Mouse (Mus musculus) forebrain, embryonic 10.5 days (tissue): ENCODE results near the gene Eml6. TPM values are rescaled to one million over a fixed set of nuclear protein-coding genes. Genes with fewer than 3 reads are reported as not detected.
"Not testable (repeated sequence)": the region's sequence is repeated elsewhere in the genome, so short reads cannot be mapped to it uniquely, and the experiment has no call there.

ENCODE experiments used
- DNase-seq: peaks from one replicate; pipeline ENCODE4 v3.0.0-alpha.2; 2017; ENCODE audit warnings: low spot score; ENCODE audit errors: extremely low spot score
- H3K27ac ChIP-seq: fragments of 300-500 bp; sonication (generic); 2 replicates; pipeline ENCODE4 v1.5.1; 2016; ENCODE audit warnings: mild to moderate bottlenecking
- H3K27me3 ChIP-seq: fragments of 300-500 bp; sonication (generic); 2 replicates; pipeline ENCODE4 v1.6.1; 2016; ENCODE audit warnings: mild to moderate bottlenecking; ENCODE audit not compliant: poor library complexity, severe bottlenecking
- H3K36me3 ChIP-seq: fragments of 300-500 bp; sonication (generic); replicated peaks from 2 replicates; pipeline ENCODE4 v1.6.1; 2016; ENCODE audit warnings: mild to moderate bottlenecking, moderate library complexity
- H3K4me1 ChIP-seq: fragments of 300-500 bp; sonication (generic); 2 replicates; pipeline ENCODE4 v1.6.1; 2016
- H3K4me3 ChIP-seq: fragments of 300-500 bp; sonication (generic); 2 replicates; pipeline ENCODE4 v1.5.1; 2016; ENCODE audit warnings: mild to moderate bottlenecking, moderate library complexity
- H3K9me3 ChIP-seq: fragments of 300-500 bp; sonication (generic); 2 replicates; pipeline ENCODE4 v1.6.1; 2016; ENCODE audit warnings: mild to moderate bottlenecking, moderate library complexity
- WGBS: fragments of 180-500 bp; shearing (Covaris S2); methylation state at CpG from one replicate; pipeline ENCODE4 v1.1.7; 2016; 5-methylcytosine and 5-hydroxymethylcytosine counted together
- polyA plus RNA-seq: library from polyadenylated mRNA; unstranded; fragments of >200 nt; fragmentation: Nextera tagmentation; extraction: Ambion mirVana; gene quantifications from 2 replicates; pipeline ENCODE4 v1.2.1, GENCODE M21; 2016

Eml6 gene
- polyA plus RNA-seq, 1 experiment from 2014 or later = 0.92 TPM

GRCm38 (mm10) chr11:29884355-29884754, 141.5 kb downstream of the Eml6 start:
- 68% methylated on average over 1 of the region's 1 CpGs for WGBS
- H3K27me3 ChIP-seq = no peaks in the 10 kb centered on the region
- 0 out of 2 replicates have a peak, but pooled peaks cover 6% of the 10 kb centered on the region for H3K4me1 ChIP-seq
- H3K27ac ChIP-seq = no peak overlapping the region
- no peaks in the 10 kb centered on the region for H3K9me3 ChIP-seq
- no peak for DNase-seq
- no peak overlapping the region for H3K4me3 ChIP-seq
- no peaks in the 10 kb centered on the region for H3K36me3 ChIP-seq

- WGBS = 74% methylated on average over 4 of the region's 4 CpGs
- Histone ChIP-seq H3K27me3 (no peaks in the 10 kb centered on the region), H3K4me3 (no peak overlapping the region)
Observed at GRCm38 (mm10) chr11:29883024-29883423, 142.8 kb downstream of the Eml6 start.

GRCm38 (mm10) chr11:29879641-29880040, 146.2 kb downstream of the Eml6 start:
- Histone ChIP-seq H3K36me3 (no peaks in the 10 kb centered on the region), H3K4me3 (no peak overlapping the region), H3K4me1 (peaks cover 16% of the 10 kb centered on the region), H3K27ac (no peak overlapping the region), H3K27me3 (no peaks in the 10 kb centered on the region), H3K9me3 (no peaks in the 10 kb centered on the region)
- 91% methylated on average over 2 of the region's 2 CpGs for WGBS
- no peak for DNase-seq

More at GRCm38 (mm10) chr11:29883024-29883423, 142.8 kb downstream of the Eml6 start:
- Histone ChIP-seq H3K36me3 (no peaks in the 10 kb centered on the region), H3K4me1 (0 out of 2 replicates have a peak, but pooled peaks cover 6% of the 10 kb centered on the region), H3K9me3 (no peaks in the 10 kb centered on the region), H3K27ac (no peak overlapping the region)
- DNase-seq = no peak

- DNase-seq = no peak
- no peaks in the 10 kb centered on the region for H3K36me3 ChIP-seq
- no peak overlapping the region for H3K4me3 ChIP-seq
- WGBS = 79% methylated on average over 1 of the region's 1 CpGs
- no peak overlapping the region for H3K27ac ChIP-seq
- peaks cover 12% of the 10 kb centered on the region for H3K4me1 ChIP-seq
- no peaks in the 10 kb centered on the region for H3K27me3 ChIP-seq
- no peaks in the 10 kb centered on the region for H3K9me3 ChIP-seq
Observed at GRCm38 (mm10) chr11:29877981-29878380, 147.9 kb downstream of the Eml6 start.

GRCm38 (mm10) chr11:29877280-29877679, 148.6 kb downstream of the Eml6 start:
- Histone ChIP-seq H3K9me3 (no peaks in the 10 kb centered on the region), H3K36me3 (no peaks in the 10 kb centered on the region), H3K27ac (no peak overlapping the region), H3K27me3 (no peaks in the 10 kb centered on the region), H3K4me1 (peaks cover 9% of the 10 kb centered on the region), H3K4me3 (no peak overlapping the region)
- 43% methylated on average over 3 of the region's 3 CpGs for WGBS
- DNase-seq = no peak

GRCm38 (mm10) chr11:29874781-29875180, 151.1 kb downstream of the Eml6 start:
- not testable (repeated sequence) for H3K4me1 ChIP-seq
- WGBS = 85% methylated on average over 1 of the region's 1 CpGs

GRCm38 (mm10) chr11:29870174-29870573, 155.7 kb downstream of the Eml6 start:
- no peaks in the 10 kb centered on the region for H3K4me1 ChIP-seq
- 89% methylated on average over 2 of the region's 2 CpGs for WGBS
- no peaks in the 10 kb centered on the region for H3K36me3 ChIP-seq
- H3K27me3 ChIP-seq = no peaks in the 10 kb centered on the region
- DNase-seq = no peak
- H3K27ac ChIP-seq = no peak overlapping the region
- H3K9me3 ChIP-seq = 0 out of 2 replicates have a peak, but pooled peaks cover 4% of the 10 kb centered on the region
- no peak overlapping the region for H3K4me3 ChIP-seq

More at GRCm38 (mm10) chr11:29874781-29875180, 151.1 kb downstream of the Eml6 start:
- H3K36me3 ChIP-seq, H3K27ac ChIP-seq, H3K9me3 ChIP-seq, H3K4me3 ChIP-seq, DNase-seq, H3K27me3 ChIP-seq: not testable (repeated sequence)

- no peaks in the 10 kb centered on the region for H3K9me3 ChIP-seq
- no peak overlapping the region for H3K4me3 ChIP-seq
- H3K4me1 ChIP-seq = peaks cover 17% of the 10 kb centered on the region
- DNase-seq = no peak
- H3K36me3 ChIP-seq = no peaks in the 10 kb centered on the region
- H3K27ac ChIP-seq = no peak overlapping the region
- no peaks in the 10 kb centered on the region for H3K27me3 ChIP-seq
Observed at GRCm38 (mm10) chr11:29864269-29864668, 161.6 kb downstream of the Eml6 start.

GRCm38 (mm10) chr11:29861750-29862397, 164.0 kb downstream of the Eml6 start:
- no peaks in the 10 kb centered on the region for H3K36me3 ChIP-seq
- peak; percentile 22 for DNase-seq
- no peak overlapping the region for H3K4me3 ChIP-seq
- WGBS = 43% methylated on average over 2 of the region's 2 CpGs
- H3K27me3 ChIP-seq = no peaks in the 10 kb centered on the region
- peaks cover 17% of the 10 kb centered on the region for H3K4me1 ChIP-seq
- no peaks in the 10 kb centered on the region for H3K9me3 ChIP-seq
- H3K27ac ChIP-seq = no peak overlapping the region

GRCm38 (mm10) chr11:29861040-29861439, 164.8 kb downstream of the Eml6 start:
- H3K9me3 ChIP-seq = no peaks in the 10 kb centered on the region
- no peak for DNase-seq
- WGBS = 82% methylated on average over 2 of the region's 2 CpGs
- no peak overlapping the region for H3K4me3 ChIP-seq
- H3K4me1 ChIP-seq = peaks cover 17% of the 10 kb centered on the region
- H3K36me3 ChIP-seq = no peaks in the 10 kb centered on the region
- H3K27ac ChIP-seq = no peak overlapping the region
- H3K27me3 ChIP-seq = no peaks in the 10 kb centered on the region

- Histone ChIP-seq H3K27ac (no peak overlapping the region), H3K36me3 (no peaks in the 10 kb centered on the region), H3K9me3 (no peaks in the 10 kb centered on the region), H3K4me3 (no peak overlapping the region), H3K4me1 (no peaks in the 10 kb centered on the region), H3K27me3 (no peaks in the 10 kb centered on the region)
- 90% methylated on average over 3 of the region's 3 CpGs for WGBS
- no peak for DNase-seq
Observed at GRCm38 (mm10) chr11:29840606-29841227, 185.1 kb downstream of the Eml6 start.

GRCm38 (mm10) chr11:29839781-29840180, 186.1 kb downstream of the Eml6 start:
- no peak overlapping the region for H3K27ac ChIP-seq

GRCm38 (mm10) chr11:29837066-29837465, 188.8 kb downstream of the Eml6 start:
- no peaks in the 10 kb centered on the region for H3K4me1 ChIP-seq

More at GRCm38 (mm10) chr11:29839781-29840180, 186.1 kb downstream of the Eml6 start:
- 84% methylated on average over 3 of the region's 3 CpGs for WGBS
- Histone ChIP-seq H3K9me3 (no peaks in the 10 kb centered on the region), H3K36me3 (no peaks in the 10 kb centered on the region), H3K4me3 (no peak overlapping the region), H3K27me3 (no peaks in the 10 kb centered on the region), H3K4me1 (no peaks in the 10 kb centered on the region)
- no peak for DNase-seq

More at GRCm38 (mm10) chr11:29837066-29837465, 188.8 kb downstream of the Eml6 start:
- Histone ChIP-seq H3K27ac (no peak overlapping the region), H3K36me3 (no peaks in the 10 kb centered on the region), H3K4me3 (no peak overlapping the region), H3K27me3 (no peaks in the 10 kb centered on the region), H3K9me3 (no peaks in the 10 kb centered on the region)
- DNase-seq = no peak
